Mouse (Mus musculus): Measurements from ENCODE around the gene Ifna7. TPM values are rescaled to one million over a fixed set of nuclear protein-coding genes. Genes with fewer than 3 reads are reported as not detected.
"Not testable (repeated sequence)": the region's sequence is repeated elsewhere in the genome, so short reads cannot be mapped to it uniquely, and the experiment has no call there.

The Ifna7 gene
- polyA plus RNA-seq, 1 experiment from 2014 or later: not detected

GRCm38 (mm10) chr4:88799365-88799764, 16.7 kb upstream of the Ifna7 start, which contains the start of gene Gm13285:
Gene Gm13285 (plus strand): TSS chr4:88799665.
- H3K9me3 ChIP-seq; H3K9ac ChIP-seq; H3K27me3 ChIP-seq (replicated peaks); H3K27ac ChIP-seq; H3K4me1 ChIP-seq; H3K36me3 ChIP-seq; ATAC-seq (ENCODE audit: insufficient read depth, low FRiP score, low read depth); H3K4me2 ChIP-seq; H3K4me3 ChIP-seq (replicated peaks): not testable (repeated sequence)
- WGBS: 19% methylated on average over 5 of the region's 7 CpGs

DNA sequence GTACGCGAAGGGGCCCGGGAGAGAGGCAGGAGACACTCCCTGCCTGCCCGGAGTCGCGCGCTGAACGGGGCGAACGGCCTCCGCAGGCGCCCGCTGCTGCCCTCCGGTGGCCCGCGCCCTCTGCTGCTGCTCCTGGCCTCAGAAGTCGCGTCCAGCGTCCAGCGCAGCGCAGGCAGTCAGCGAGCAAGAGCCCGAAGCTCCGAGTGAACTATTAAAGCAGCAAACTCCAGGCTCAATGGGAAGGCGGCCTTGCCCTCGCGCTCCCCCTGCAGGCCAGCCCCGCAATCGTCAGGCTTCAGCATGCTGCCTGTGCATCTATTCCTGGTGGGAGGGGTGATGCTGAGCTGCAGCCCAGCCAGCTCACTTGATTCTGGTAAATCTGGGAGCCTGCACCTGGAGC, 13.1 kb upstream of the Ifna7 start, which contains the start of gene Gm13287:
Gene Gm13287, plus strand, starts transcription at position 301 of the 400 bp plus-strand sequence.
- not testable (repeated sequence) for ATAC-seq (ENCODE audit: insufficient read depth, low FRiP score, low read depth); H3K36me3 ChIP-seq; H3K4me3 ChIP-seq (replicated peaks); H3K27me3 ChIP-seq (replicated peaks); H3K9ac ChIP-seq; H3K27ac ChIP-seq; H3K9me3 ChIP-seq; H3K4me1 ChIP-seq
- WGBS: no CpG with 5 or more reads among the region's 29 CpGs
- peak within 1 kb of the TSS; percentile 33; the same call in 1 of the 2 replicates for H3K4me2 ChIP-seq

- H3K4me3 ChIP-seq (replicated peaks): 0 out of 2 replicates have a peak within 1 kb of the TSS, but pooled peaks have one; percentile 23
- H3K4me2 ChIP-seq; H3K27ac ChIP-seq; ATAC-seq (ENCODE audit: insufficient read depth, low FRiP score, low read depth); H3K9ac ChIP-seq; H3K4me1 ChIP-seq; H3K27me3 ChIP-seq (replicated peaks); H3K36me3 ChIP-seq; H3K9me3 ChIP-seq: not testable (repeated sequence)
- no CpG with 5 or more reads among the region's 8 CpGs for WGBS
These were observed 10.8 kb upstream of the Ifna7 start, which contains the start of gene Gm13288 for GRCm38 (mm10) chr4:88805231-88805630. Gene Gm13288 (plus strand): TSS chr4:88805531.

DNA sequence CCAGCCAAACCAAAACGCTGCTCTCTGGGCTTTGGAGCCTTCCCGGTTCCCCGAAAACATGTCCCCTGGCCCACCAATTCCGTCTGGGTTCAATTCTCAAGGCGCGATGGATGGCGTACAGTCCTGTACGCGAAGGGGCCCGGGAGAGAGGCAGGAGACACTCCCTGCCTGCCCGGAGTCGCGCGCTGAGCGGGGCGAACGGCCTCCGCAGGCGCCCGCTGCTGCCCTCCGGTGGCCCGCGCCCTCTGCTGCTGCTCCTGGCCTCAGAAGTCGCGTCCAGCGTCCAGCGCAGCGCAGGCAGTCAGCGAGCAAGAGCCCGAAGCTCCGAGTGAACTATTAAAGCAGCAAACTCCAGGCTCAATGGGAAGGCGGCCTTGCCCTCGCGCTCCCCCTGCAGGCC, 10.3 kb upstream of the Ifna7 start:
- not testable (repeated sequence) for H3K9ac ChIP-seq; ATAC-seq (ENCODE audit: insufficient read depth, low FRiP score, low read depth); H3K4me1 ChIP-seq; H3K4me2 ChIP-seq; H3K27ac ChIP-seq; H3K36me3 ChIP-seq; H3K9me3 ChIP-seq; H3K27me3 ChIP-seq (replicated peaks)
- WGBS: 0% methylated on average over 14 of the region's 34 CpGs
- H3K4me3 ChIP-seq (replicated peaks): 0 out of 2 replicates have a peak overlapping the region, but pooled peaks have one; percentile 23

- ATAC-seq (ENCODE audit: insufficient read depth, low FRiP score, low read depth): no peak
- H3K4me1 ChIP-seq: no peaks in the 10 kb centered on the region
- H3K9me3 ChIP-seq: no peaks in the 10 kb centered on the region
- WGBS: 85% methylated on average over 1 of the region's 1 CpGs
- H3K4me3 ChIP-seq (replicated peaks): no peak within 1 kb of the TSS
- H3K9ac ChIP-seq: no peak within 1 kb of the TSS
- no peaks in the 10 kb centered on the region for H3K36me3 ChIP-seq
- H3K27ac ChIP-seq: no peak within 1 kb of the TSS
- no peak within 1 kb of the TSS for H3K4me2 ChIP-seq
- no peaks in the 10 kb centered on the region for H3K27me3 ChIP-seq (replicated peaks)
These were observed 3.6 kb downstream of the Ifna7 start, which contains the start of gene Ifna11 for GRCm38 (mm10) chr4:88819659-88820058. Gene Ifna11 (plus strand): TSS chr4:88819959.

GRCm38 (mm10) chr4:88822995-88823394, 7.0 kb downstream of the Ifna7 start:
- no peak for ATAC-seq (ENCODE audit: insufficient read depth, low FRiP score, low read depth)
- Histone ChIP-seq H3K9me3 (no peaks in the 10 kb centered on the region), H3K27ac (no peak overlapping the region), H3K36me3 (no peaks in the 10 kb centered on the region), H3K9ac (no peak overlapping the region), H3K4me3 (replicated peaks) (no peak overlapping the region), H3K4me1 (no peaks in the 10 kb centered on the region), H3K27me3 (replicated peaks) (no peaks in the 10 kb centered on the region), H3K4me2 (no peak overlapping the region)
- WGBS: 22% methylated on average over 4 of the region's 4 CpGs

- not testable (repeated sequence) for H3K4me2 ChIP-seq; H3K4me3 ChIP-seq (replicated peaks); H3K9ac ChIP-seq; ATAC-seq (ENCODE audit: insufficient read depth, low FRiP score, low read depth); H3K36me3 ChIP-seq; H3K4me1 ChIP-seq; H3K9me3 ChIP-seq; H3K27ac ChIP-seq; H3K27me3 ChIP-seq (replicated peaks)
These were observed 11.1 kb downstream of the Ifna7 start, which contains the start of gene Ifna6 for GRCm38 (mm10) chr4:88827116-88827515. Gene Ifna6 (plus strand): TSS chr4:88827416.

GRCm38 (mm10) chr4:88830523-88830922, 14.5 kb downstream of the Ifna7 start:
- H3K9me3 ChIP-seq: no peaks in the 10 kb centered on the region
- 38% methylated on average over 4 of the region's 4 CpGs for WGBS
- ATAC-seq (ENCODE audit: insufficient read depth, low FRiP score, low read depth): no peak

DNA sequence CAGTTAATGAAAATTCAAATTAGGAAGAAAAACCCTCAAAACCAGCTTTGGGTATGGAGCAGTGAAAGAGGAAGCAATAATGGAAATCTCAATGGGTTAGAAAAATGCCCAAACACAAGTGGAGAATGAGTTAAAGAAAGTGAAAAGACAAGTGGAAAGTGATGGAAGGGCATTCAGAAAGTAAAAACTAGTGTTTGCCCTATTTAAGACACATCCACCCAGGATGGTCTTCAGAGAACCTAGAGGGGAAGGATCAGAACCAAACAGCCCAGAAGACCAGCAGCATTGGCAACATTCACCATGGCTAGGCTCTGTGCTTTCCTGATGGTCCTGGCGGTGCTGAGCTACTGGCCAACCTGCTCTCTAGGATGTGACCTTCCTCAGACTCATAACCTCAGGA, 19.2 kb downstream of the Ifna7 start, which contains the start of gene Ifna5:
Gene Ifna5, plus strand, starts transcription at position 301 of the 400 bp plus-strand sequence.
- not testable (repeated sequence) for H3K4me1 ChIP-seq; ATAC-seq (ENCODE audit: insufficient read depth, low FRiP score, low read depth); H3K4me3 ChIP-seq (replicated peaks); H3K36me3 ChIP-seq; H3K9me3 ChIP-seq; H3K4me2 ChIP-seq; H3K9ac ChIP-seq; H3K27ac ChIP-seq; H3K27me3 ChIP-seq (replicated peaks)
- 88% methylated on average over 1 of the region's 1 CpGs for WGBS

More at GRCm38 (mm10) chr4:88830523-88830922, 14.5 kb downstream of the Ifna7 start:
- H3K4me1 ChIP-seq: no peaks in the 10 kb centered on the region
- H3K4me3 ChIP-seq (replicated peaks): no peak overlapping the region
- no peaks in the 10 kb centered on the region for H3K27me3 ChIP-seq (replicated peaks)
- no peak overlapping the region for H3K27ac ChIP-seq
- no peak overlapping the region for H3K9ac ChIP-seq
- no peak overlapping the region for H3K4me2 ChIP-seq
- H3K36me3 ChIP-seq: no peaks in the 10 kb centered on the region

DNA sequence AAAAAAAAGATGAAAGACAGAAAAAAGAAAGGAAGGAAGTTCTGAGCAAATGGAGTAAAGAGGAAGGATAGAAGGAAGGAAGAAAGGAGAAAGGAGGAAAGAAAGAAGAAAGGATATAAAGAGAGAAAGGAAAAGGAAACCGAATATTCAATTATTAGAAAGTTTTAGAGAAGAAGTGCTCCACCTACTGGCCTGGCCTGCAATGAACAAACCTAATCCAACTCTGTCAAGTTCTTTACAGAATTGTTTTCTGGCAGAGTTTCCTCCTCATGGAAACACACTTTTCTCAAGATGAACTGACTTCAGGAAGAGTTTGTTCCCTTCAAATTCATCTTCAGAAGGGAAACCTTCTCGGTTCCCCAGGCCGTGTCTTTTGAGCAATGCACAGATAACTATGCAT, 22.8 kb downstream of the Ifna7 start:
- Histone ChIP-seq H3K27me3 (replicated peaks) (no peaks in the 10 kb centered on the region), H3K9me3 (no peaks in the 10 kb centered on the region), H3K4me1 (no peaks in the 10 kb centered on the region), H3K4me3 (replicated peaks) (no peak overlapping the region), H3K9ac (no peak overlapping the region), H3K4me2 (no peak overlapping the region), H3K36me3 (no peaks in the 10 kb centered on the region), H3K27ac (no peak overlapping the region)
- 45% methylated on average over 3 of the region's 3 CpGs for WGBS
- no peak for ATAC-seq (ENCODE audit: insufficient read depth, low FRiP score, low read depth)

- no peak for ATAC-seq (ENCODE audit: insufficient read depth, low FRiP score, low read depth)
- Histone ChIP-seq H3K4me1 (no peaks in the 10 kb centered on the region), H3K27ac (no peak overlapping the region), H3K27me3 (replicated peaks) (no peaks in the 10 kb centered on the region), H3K9me3 (no peaks in the 10 kb centered on the region), H3K4me3 (replicated peaks) (no peak overlapping the region), H3K9ac (no peak overlapping the region), H3K4me2 (no peak overlapping the region), H3K36me3 (no peaks in the 10 kb centered on the region)
- WGBS: 62% methylated on average over 3 of the region's 3 CpGs
These were observed 24.0 kb downstream of the Ifna7 start for GRCm38 (mm10) chr4:88840058-88840457.

GRCm38 (mm10) chr4:88841438-88841911, 25.4 kb downstream of the Ifna7 start, which contains the start of gene Ifna4:
Gene Ifna4 (plus strand): TSS chr4:88841861.
- no peak within 1 kb of the TSS for H3K27ac ChIP-seq
- no peak within 1 kb of the TSS for H3K9ac ChIP-seq
- H3K4me3 ChIP-seq (replicated peaks): no peak within 1 kb of the TSS
- ATAC-seq (ENCODE audit: insufficient read depth, low FRiP score, low read depth): no peak
- H3K9me3 ChIP-seq: no peaks in the 10 kb centered on the region
- no peak within 1 kb of the TSS for H3K4me2 ChIP-seq
- H3K36me3 ChIP-seq: no peaks in the 10 kb centered on the region
- H3K4me1 ChIP-seq: no peaks in the 10 kb centered on the region
- WGBS: 47% methylated on average over 2 of the region's 2 CpGs
- no peaks in the 10 kb centered on the region for H3K27me3 ChIP-seq (replicated peaks)

DNA sequence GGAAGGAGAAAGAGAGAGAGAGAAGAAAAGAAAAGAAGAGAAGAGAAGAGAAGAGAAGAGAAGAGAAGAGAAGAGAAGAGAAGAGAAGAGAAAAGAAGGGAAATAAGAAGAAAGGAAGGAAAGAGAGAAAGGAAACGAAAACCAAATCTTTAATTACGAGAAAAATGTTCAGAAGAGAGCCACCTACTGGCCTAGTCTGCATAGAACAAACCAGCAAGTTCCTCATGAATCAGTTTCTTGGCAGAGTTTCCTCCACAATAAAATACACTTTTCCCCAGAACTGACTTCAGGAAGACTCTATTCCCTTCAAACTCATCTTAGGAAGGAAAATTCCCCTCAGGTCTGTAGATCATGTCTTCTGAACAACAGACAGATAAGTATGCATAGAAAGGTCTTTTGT, 29.3 kb downstream of the Ifna7 start:
- Histone ChIP-seq H3K9ac (no peak overlapping the region), H3K27me3 (replicated peaks) (no peaks in the 10 kb centered on the region), H3K9me3 (no peaks in the 10 kb centered on the region), H3K36me3 (no peaks in the 10 kb centered on the region), H3K4me2 (no peak overlapping the region), H3K4me3 (replicated peaks) (no peak overlapping the region), H3K27ac (no peak overlapping the region), H3K4me1 (no peaks in the 10 kb centered on the region)
- 55% methylated on average over 2 of the region's 2 CpGs for WGBS
- ATAC-seq (ENCODE audit: insufficient read depth, low FRiP score, low read depth): no peak

Data from stomach, embryonic 15.5 days (tissue).